Mouse (Mus musculus): ENCODE data around the gene Cdca3. TPM values are rescaled to one million over a fixed set of nuclear protein-coding genes. Genes with fewer than 3 reads are reported as not detected.
"Not testable (repeated sequence)": the region's sequence is repeated elsewhere in the genome, so short reads cannot be mapped to it uniquely, and the experiment has no call there.

Gene Cdca3
- polyA plus RNA-seq, 1 experiment from 2014 or later = 100 TPM

DNA sequence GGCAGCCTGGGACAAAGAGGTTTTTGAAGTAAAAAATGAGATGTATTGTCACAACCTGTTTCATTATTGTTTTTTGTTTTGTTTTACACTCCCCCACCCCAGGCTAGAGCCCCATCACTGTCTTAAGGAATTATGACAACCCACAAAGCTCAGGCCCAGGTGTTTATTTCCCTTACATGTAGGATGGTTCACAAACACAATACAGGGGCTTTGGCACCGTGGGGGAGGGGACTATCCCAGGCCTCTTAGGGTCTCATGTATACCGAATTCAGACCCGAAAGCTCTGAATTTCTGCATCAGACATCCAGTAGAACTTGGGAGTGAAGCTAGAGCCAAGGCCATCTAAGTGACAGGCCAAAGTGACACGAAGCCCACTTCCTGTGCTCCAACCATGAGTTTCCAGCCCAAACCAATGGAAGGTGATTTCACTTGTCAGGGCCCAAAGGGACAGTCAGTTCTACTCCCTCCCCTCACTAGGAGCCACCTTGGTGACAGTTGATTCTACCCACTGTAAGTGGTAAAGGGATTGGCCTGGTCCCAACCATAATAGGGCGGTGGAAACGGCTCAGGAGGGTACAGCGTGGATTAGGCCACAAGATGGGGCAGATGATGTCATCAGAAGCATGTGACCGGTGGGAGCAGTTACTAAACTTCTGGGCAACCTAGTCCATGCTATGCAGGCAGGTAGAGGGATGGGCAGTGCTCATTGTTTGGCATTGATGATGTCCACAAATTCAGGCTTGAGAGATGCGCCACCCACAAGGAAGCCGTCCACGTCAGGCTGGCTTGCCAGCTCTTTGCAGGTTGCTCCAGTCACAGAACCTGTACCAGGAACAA lies 18.6 kb upstream of the Cdca3 start:
- 82% methylated on average over 11 of the region's 11 CpGs for WGBS

DNA sequence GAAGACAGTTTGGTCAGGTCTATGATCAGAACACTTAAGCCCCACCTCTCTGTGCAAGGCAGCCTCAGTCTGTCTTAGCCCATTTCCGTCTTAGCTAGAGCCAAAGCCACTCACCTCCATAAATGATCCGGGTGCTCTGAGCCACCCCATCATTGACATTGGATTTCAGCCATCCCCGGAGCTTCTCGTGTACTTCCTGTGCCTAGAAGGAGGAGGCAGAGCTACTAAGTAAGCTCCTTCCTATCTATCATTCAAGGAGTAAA lies 18.0 kb upstream of the Cdca3 start:
- 0 out of 2 replicates have a peak, but pooled peaks cover 1% of the 10 kb centered on the region for H3K36me3 ChIP-seq
- H3K27me3 ChIP-seq = no peaks in the 10 kb centered on the region
- 90% methylated on average over 4 of the region's 4 CpGs for WGBS
- no peaks in the 10 kb centered on the region for H3K9me3 ChIP-seq
- H3K4me2 ChIP-seq (replicated peaks) = no peak overlapping the region
- H3K4me1 ChIP-seq = peaks cover 56% of the 10 kb centered on the region
- no peak overlapping the region for H3K9ac ChIP-seq (replicated peaks)
- no peak for ATAC-seq (replicated peaks)
- H3K27ac ChIP-seq (replicated peaks) = no peak overlapping the region
- no peak overlapping the region for H3K4me3 ChIP-seq

More for the DNA sequence above, 18.6 kb upstream of the Cdca3 start:
- not testable (repeated sequence) for H3K36me3 ChIP-seq; H3K27ac ChIP-seq (replicated peaks); H3K27me3 ChIP-seq; H3K4me3 ChIP-seq; ATAC-seq (replicated peaks); H3K4me2 ChIP-seq (replicated peaks); H3K9ac ChIP-seq (replicated peaks); H3K9me3 ChIP-seq
- peaks cover 62% of the 10 kb centered on the region for H3K4me1 ChIP-seq

DNA sequence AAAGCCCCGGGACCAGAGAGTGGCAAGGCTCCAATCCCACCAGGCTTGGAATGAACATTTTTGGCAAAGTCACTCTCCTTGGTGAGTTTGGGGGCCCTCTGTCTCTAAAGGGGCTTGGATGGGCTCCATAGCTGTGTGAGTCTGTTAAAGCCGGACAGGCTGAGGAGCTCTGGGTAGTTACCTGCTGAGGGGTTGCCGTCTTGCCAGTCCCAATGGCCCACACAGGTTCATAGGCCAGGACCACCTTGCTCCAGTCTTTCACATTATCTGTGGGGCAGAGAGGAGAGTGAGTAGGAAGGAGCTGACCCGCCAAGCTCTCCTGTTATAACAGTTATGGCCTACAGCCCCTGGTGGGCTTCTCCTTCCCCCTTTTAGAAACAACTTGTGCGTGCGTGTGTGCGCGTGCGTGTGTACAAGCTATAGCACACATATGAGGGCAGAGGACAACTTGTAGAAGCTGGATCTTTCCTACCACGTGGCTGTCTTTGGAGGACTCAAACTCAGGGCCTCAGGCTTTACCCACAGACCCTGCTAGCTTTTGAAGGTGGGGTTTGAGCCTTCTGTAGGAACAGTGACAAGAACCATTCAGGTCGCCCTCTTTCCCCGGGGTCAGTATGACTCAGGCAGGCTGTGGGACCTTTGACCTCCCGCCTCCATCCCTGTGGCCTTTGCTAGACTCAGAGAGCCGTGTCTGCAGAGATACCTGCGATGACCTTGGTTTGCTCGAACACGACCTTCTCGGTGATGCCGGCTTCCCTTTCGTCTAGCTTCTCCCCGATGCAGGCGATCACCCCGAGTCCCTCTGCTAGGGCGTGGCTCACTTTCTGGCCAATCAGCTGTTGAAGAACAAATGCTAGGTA lies 17.4 kb upstream of the Cdca3 start:
- 84% methylated on average over 24 of the region's 24 CpGs for WGBS
- Histone ChIP-seq H3K27ac (replicated peaks) (no peak overlapping the region), H3K9me3 (no peaks in the 10 kb centered on the region), H3K9ac (replicated peaks) (no peak overlapping the region), H3K4me3 (peak overlapping the region; percentile 52), H3K4me2 (replicated peaks) (peak overlapping the region; percentile 67), H3K4me1 (peaks cover 53% of the 10 kb centered on the region), H3K36me3 (peaks cover 7% of the 10 kb centered on the region; the same call in 1 of the 2 replicates), H3K27me3 (no peaks in the 10 kb centered on the region)
- ATAC-seq (replicated peaks) = no peak

DNA sequence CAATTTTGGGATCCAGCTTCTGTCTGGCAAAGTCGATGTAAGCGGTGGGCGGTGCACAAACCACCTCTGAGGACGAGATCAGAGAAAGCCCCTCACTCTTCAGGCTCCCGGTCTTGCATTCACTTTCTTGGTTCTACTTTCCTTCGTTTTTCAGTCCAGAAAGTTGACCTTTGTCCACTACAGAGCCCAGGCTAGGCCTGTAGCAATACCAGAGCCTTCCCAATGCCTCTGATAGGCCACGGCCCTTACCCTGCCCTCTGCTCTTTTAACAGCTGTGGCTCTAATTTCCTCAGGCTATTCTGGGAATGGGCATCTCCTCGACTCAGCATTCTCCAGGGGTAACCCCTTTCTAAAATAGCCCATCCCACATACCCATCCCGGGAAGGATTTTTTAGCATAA lies 16.5 kb upstream of the Cdca3 start:
- no peaks in the 10 kb centered on the region for H3K9me3 ChIP-seq
- ATAC-seq (replicated peaks) = no peak
- peak overlapping the region; percentile 52 for H3K4me3 ChIP-seq
- H3K36me3 ChIP-seq = peaks cover 16% of the 10 kb centered on the region
- H3K4me1 ChIP-seq = peaks cover 53% of the 10 kb centered on the region
- 13% methylated on average over 9 of the region's 9 CpGs for WGBS
- H3K9ac ChIP-seq (replicated peaks) = peak overlapping the region; percentile 58
- no peaks in the 10 kb centered on the region for H3K27me3 ChIP-seq
- H3K4me2 ChIP-seq (replicated peaks) = peak overlapping the region; percentile 67
- H3K27ac ChIP-seq (replicated peaks) = peak overlapping the region; percentile 70

DNA sequence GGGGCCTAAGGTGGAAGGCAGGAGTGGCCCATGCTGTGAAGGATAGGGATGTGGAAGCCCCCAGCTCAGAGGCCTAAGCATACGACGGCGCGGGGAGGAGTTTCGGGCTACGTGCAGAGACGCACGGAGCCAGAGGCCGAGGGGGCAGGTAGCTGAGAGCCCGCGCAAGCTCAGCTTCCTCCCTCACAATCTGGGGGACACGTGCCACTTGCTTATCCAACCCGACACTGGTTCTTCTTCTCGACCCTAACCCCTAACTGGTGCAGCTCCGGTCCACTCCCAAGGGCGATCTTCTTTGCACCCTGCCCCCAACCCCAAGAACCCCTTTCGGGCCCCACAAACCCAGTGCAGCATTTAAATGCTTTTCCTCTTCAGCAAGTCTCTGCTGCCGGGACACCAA lies 15.9 kb upstream of the Cdca3 start:
- peaks cover 23% of the 10 kb centered on the region for H3K36me3 ChIP-seq
- WGBS = under 1% methylated on average over 18 of the region's 18 CpGs
- no peaks in the 10 kb centered on the region for H3K9me3 ChIP-seq
- peaks cover 46% of the 10 kb centered on the region for H3K4me1 ChIP-seq
- H3K4me3 ChIP-seq = peak overlapping the region; percentile 52
- peak overlapping the region; percentile 70 for H3K27ac ChIP-seq (replicated peaks)
- peak overlapping the region; percentile 58 for H3K9ac ChIP-seq (replicated peaks)
- peak; percentile 75 for ATAC-seq (replicated peaks)
- no peaks in the 10 kb centered on the region for H3K27me3 ChIP-seq
- H3K4me2 ChIP-seq (replicated peaks) = peak overlapping the region; percentile 67

GRCm38 (mm10) chr6:124813933-124814332 lies 15.4 kb upstream of the Cdca3 start, which contains the start of gene Tpi1:
Tpi1 (minus strand) TSS chr6:124814296.
- Histone ChIP-seq H3K9me3 (no peaks in the 10 kb centered on the region), H3K4me3 (peak within 1 kb of the TSS; percentile 52), H3K36me3 (peaks cover 27% of the 10 kb centered on the region), H3K27ac (replicated peaks) (peak within 1 kb of the TSS; percentile 70), H3K4me2 (replicated peaks) (peak within 1 kb of the TSS; percentile 67), H3K9ac (replicated peaks) (peak within 1 kb of the TSS; percentile 58), H3K4me1 (peaks cover 43% of the 10 kb centered on the region), H3K27me3 (no peaks in the 10 kb centered on the region)
- WGBS = 0% methylated on average over 22 of the region's 22 CpGs
- peak; percentile 86 for ATAC-seq (replicated peaks)

GRCm38 (mm10) chr6:124814448-124814847 lies 14.9 kb upstream of the Cdca3 start:
- Histone ChIP-seq H3K27me3 (no peaks in the 10 kb centered on the region), H3K36me3 (peaks cover 32% of the 10 kb centered on the region), H3K27ac (replicated peaks) (peak overlapping the region; percentile 70), H3K4me2 (replicated peaks) (peak overlapping the region; percentile 67), H3K4me3 (peak overlapping the region; percentile 52), H3K9me3 (no peaks in the 10 kb centered on the region), H3K9ac (replicated peaks) (no peak overlapping the region), H3K4me1 (peaks cover 38% of the 10 kb centered on the region)
- WGBS = 39% methylated on average over 8 of the region's 8 CpGs
- peak; percentile 18 for ATAC-seq (replicated peaks)

GRCm38 (mm10) chr6:124814858-124815774 lies 14.2 kb upstream of the Cdca3 start:
- Histone ChIP-seq H3K4me1 (peaks cover 32% of the 10 kb centered on the region), H3K4me2 (replicated peaks) (no peak overlapping the region), H3K27ac (replicated peaks) (no peak overlapping the region), H3K36me3 (peaks cover 39% of the 10 kb centered on the region), H3K27me3 (no peaks in the 10 kb centered on the region), H3K4me3 (no peak overlapping the region), H3K9me3 (no peaks in the 10 kb centered on the region), H3K9ac (replicated peaks) (no peak overlapping the region)
- no peak for ATAC-seq (replicated peaks)
- 66% methylated on average over 9 of the region's 9 CpGs for WGBS

GRCm38 (mm10) chr6:124816611-124817010 lies 12.7 kb upstream of the Cdca3 start:
- no peak overlapping the region for H3K9ac ChIP-seq (replicated peaks)
- ATAC-seq (replicated peaks) = no peak
- H3K4me2 ChIP-seq (replicated peaks) = no peak overlapping the region
- peaks cover 54% of the 10 kb centered on the region for H3K36me3 ChIP-seq
- H3K4me1 ChIP-seq = peaks cover 28% of the 10 kb centered on the region
- WGBS = 92% methylated on average over 4 of the region's 4 CpGs
- no peak overlapping the region for H3K4me3 ChIP-seq
- no peaks in the 10 kb centered on the region for H3K9me3 ChIP-seq
- no peaks in the 10 kb centered on the region for H3K27me3 ChIP-seq
- no peak overlapping the region for H3K27ac ChIP-seq (replicated peaks)

DNA sequence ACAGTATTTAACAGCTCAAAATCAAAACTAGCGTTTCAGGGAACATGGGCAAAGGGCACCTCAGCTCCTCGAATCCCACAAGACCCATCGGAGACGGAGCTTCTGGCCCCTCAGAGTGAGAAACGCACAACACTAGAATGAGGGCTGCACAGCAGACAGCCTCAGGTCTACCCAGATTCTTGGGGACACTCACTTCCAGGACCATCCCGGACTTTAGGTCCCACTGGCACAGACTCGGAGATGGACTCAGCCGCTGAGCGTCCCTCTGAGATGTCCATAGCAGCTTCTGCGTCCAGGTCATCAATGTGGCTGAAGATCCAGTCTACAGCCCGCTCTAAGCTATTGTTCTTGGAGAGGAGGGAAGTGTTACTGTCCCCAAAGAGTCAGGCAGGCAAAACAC lies 12.2 kb upstream of the Cdca3 start:
- H3K36me3 ChIP-seq = peaks cover 59% of the 10 kb centered on the region

GRCm38 (mm10) chr6:124817563-124817962 lies 11.8 kb upstream of the Cdca3 start:
- Histone ChIP-seq H3K4me2 (replicated peaks) (no peak overlapping the region), H3K4me3 (no peak overlapping the region), H3K9ac (replicated peaks) (no peak overlapping the region), H3K27me3 (no peaks in the 10 kb centered on the region), H3K27ac (replicated peaks) (no peak overlapping the region), H3K36me3 (peaks cover 63% of the 10 kb centered on the region), H3K9me3 (no peaks in the 10 kb centered on the region), H3K4me1 (peaks cover 19% of the 10 kb centered on the region)
- WGBS = 94% methylated on average over 8 of the region's 8 CpGs
- ATAC-seq (replicated peaks) = no peak

More for the DNA sequence above, 12.2 kb upstream of the Cdca3 start:
- no peak overlapping the region for H3K4me2 ChIP-seq (replicated peaks)
- no peak overlapping the region for H3K4me3 ChIP-seq
- H3K27ac ChIP-seq (replicated peaks) = no peak overlapping the region
- no peak for ATAC-seq (replicated peaks)
- H3K27me3 ChIP-seq = no peaks in the 10 kb centered on the region
- 93% methylated on average over 11 of the region's 11 CpGs for WGBS
- H3K9ac ChIP-seq (replicated peaks) = no peak overlapping the region
- H3K4me1 ChIP-seq = peaks cover 23% of the 10 kb centered on the region
- no peaks in the 10 kb centered on the region for H3K9me3 ChIP-seq

All from forebrain, embryonic 15.5 days (tissue).